Mouse (Mus musculus): Measurements from ENCODE around the gene Actr2. TPM values are rescaled to one million over a fixed set of nuclear protein-coding genes. Genes with fewer than 3 reads are reported as not detected.
A peak's percentile ranks its signal among the peaks of the same experiment; 100 is the strongest.
"Not testable (repeated sequence)": the region's sequence is repeated elsewhere in the genome, so short reads cannot be mapped to it uniquely, and the experiment has no call there.

The Actr2 gene
- polyA plus RNA-seq, 1 experiment from 2014 or later: 83.4 TPM

DNA sequence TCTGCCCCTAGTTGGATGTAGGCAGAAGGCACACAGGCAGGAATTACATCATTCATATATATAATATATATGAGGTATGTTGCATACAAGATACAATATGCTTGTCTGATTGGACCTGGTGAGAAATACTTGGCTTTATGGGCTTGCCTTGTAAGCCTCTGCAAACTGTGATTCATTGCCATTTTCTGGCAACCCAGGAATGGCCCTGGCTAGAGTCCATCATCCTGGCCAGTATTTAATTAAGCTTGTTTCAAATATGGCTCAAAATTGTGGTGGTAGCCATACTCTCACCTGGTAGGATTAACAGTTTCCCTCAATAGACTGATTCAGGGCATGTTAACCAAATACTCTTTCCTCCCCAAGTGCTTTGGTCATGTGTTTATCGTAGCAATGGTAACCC is 46.6 kb downstream of the Actr2 start:
- ATAC-seq (ENCODE audit: extremely low read depth, insufficient number of reproducible peaks, low FRiP score, low TSS enrichment): no peak
- peaks cover 79% of the 10 kb centered on the region for H3K36me3 ChIP-seq

DNA sequence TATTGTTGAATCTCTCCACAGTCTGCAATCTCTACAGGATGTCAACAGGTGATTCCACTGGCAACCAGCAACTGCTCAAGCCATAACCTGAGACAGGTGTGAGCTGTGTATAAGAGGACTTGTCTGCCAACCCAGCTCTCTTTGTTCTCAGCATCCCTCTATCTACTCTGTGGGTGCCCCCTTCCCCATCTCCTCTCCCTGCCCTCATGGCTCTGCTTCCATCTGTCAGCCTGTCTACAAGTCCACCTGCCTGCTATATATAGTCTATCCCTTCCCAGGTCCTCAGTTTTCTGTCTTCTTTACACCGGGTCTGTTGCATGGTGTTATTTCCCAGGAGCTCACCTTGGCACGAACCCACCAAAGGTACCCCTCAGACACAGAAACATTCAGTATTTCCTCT is 47.8 kb downstream of the Actr2 start:
- Histone ChIP-seq H3K4me1 (no peaks in the 10 kb centered on the region), H3K27me3 (replicated peaks) (no peaks in the 10 kb centered on the region), H3K4me2 (no peak overlapping the region), H3K9ac (no peak overlapping the region), H3K9me3 (no peaks in the 10 kb centered on the region), H3K36me3 (peaks cover 81% of the 10 kb centered on the region), H3K4me3 (no peak overlapping the region), H3K27ac (replicated peaks) (no peak overlapping the region)
- 74% methylated on average over 2 of the region's 2 CpGs for WGBS
- ATAC-seq (ENCODE audit: extremely low read depth, insufficient number of reproducible peaks, low FRiP score, low TSS enrichment): no peak

More for the DNA sequence above, 46.6 kb downstream of the Actr2 start:
- 97% methylated on average over 1 of the region's 1 CpGs for WGBS
- no peak overlapping the region for H3K9ac ChIP-seq
- H3K4me1 ChIP-seq: no peaks in the 10 kb centered on the region
- H3K9me3 ChIP-seq: no peaks in the 10 kb centered on the region
- H3K27me3 ChIP-seq (replicated peaks): no peaks in the 10 kb centered on the region
- no peak overlapping the region for H3K4me2 ChIP-seq
- H3K4me3 ChIP-seq: no peak overlapping the region
- no peak overlapping the region for H3K27ac ChIP-seq (replicated peaks)

DNA sequence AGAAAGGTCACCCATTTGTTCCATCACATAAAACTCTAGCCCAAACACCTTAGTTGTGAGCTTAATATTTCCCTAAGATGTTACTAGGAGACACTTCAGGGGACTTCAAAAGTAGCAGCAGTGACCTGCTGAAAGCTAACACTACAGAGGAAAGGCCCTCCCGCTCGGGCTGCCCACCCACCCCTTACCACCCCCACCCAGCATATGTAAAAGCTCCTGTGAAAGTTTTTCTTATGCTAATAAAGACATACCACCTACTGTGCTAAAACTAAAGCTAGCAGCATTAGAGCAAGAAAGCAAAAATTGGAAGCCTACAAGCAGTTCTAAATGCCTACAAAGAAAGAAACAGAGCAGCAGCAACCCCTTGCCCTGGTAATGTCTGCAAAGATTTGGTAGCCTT is 48.6 kb downstream of the Actr2 start:
- H3K27me3 ChIP-seq (replicated peaks); H3K4me2 ChIP-seq; H3K9ac ChIP-seq; H3K4me1 ChIP-seq; ATAC-seq (ENCODE audit: extremely low read depth, insufficient number of reproducible peaks, low FRiP score, low TSS enrichment); H3K27ac ChIP-seq (replicated peaks); H3K4me3 ChIP-seq; H3K9me3 ChIP-seq: not testable (repeated sequence)
- 70% methylated on average over 2 of the region's 2 CpGs for WGBS
- peaks cover 81% of the 10 kb centered on the region for H3K36me3 ChIP-seq

DNA sequence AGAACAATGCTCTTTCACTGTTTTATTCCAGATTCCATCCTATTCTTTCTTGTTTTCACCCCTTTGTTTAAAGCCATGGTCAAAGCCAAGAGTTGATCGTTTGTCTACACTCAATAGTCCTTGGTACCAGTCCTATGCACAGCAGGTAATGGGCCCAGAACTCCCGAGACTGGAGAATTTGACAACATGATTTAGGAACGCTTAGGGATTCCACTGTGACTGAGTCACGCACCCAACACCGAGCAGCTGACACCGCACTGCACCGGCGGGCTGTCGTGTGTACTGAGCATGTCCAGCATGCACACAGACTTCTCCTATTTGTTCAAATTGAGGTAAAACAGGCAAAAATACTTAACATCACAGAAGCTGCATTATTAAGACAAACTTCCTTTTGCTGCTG is 49.9 kb downstream of the Actr2 start:
- not testable (repeated sequence) for H3K4me2 ChIP-seq; H3K9ac ChIP-seq; H3K4me3 ChIP-seq; H3K27ac ChIP-seq (replicated peaks); H3K4me1 ChIP-seq; H3K27me3 ChIP-seq (replicated peaks); ATAC-seq (ENCODE audit: extremely low read depth, insufficient number of reproducible peaks, low FRiP score, low TSS enrichment); H3K9me3 ChIP-seq
- H3K36me3 ChIP-seq: peaks cover 83% of the 10 kb centered on the region
- 86% methylated on average over 9 of the region's 9 CpGs for WGBS

DNA sequence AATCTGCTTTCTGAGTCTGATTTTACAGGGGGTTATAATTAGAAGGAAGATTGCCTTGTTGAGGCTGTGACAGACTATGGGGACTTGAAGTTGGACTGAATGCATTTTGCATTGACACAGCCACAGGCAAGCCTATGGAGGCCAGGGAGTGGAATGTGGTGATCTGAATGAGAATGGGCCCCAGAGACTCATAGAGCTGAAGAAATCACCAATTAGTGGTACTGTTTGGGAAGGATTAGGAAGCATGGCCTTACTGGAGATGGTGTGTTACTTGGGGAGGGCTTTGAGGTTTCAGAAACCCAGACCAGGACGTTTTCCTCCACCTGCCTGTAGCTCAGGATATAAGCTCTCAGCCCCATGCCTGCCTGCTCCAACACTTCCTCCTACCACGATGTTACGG is 53.0 kb downstream of the Actr2 start:
- H3K4me2 ChIP-seq: no peak overlapping the region
- no peaks in the 10 kb centered on the region for H3K9me3 ChIP-seq
- H3K36me3 ChIP-seq: peaks cover 80% of the 10 kb centered on the region
- H3K4me1 ChIP-seq: no peaks in the 10 kb centered on the region
- H3K4me3 ChIP-seq: no peak overlapping the region
- WGBS: 71% methylated on average over 3 of the region's 3 CpGs
- no peaks in the 10 kb centered on the region for H3K27me3 ChIP-seq (replicated peaks)
- H3K27ac ChIP-seq (replicated peaks): no peak overlapping the region
- no peak overlapping the region for H3K9ac ChIP-seq
- ATAC-seq (ENCODE audit: extremely low read depth, insufficient number of reproducible peaks, low FRiP score, low TSS enrichment): no peak

DNA sequence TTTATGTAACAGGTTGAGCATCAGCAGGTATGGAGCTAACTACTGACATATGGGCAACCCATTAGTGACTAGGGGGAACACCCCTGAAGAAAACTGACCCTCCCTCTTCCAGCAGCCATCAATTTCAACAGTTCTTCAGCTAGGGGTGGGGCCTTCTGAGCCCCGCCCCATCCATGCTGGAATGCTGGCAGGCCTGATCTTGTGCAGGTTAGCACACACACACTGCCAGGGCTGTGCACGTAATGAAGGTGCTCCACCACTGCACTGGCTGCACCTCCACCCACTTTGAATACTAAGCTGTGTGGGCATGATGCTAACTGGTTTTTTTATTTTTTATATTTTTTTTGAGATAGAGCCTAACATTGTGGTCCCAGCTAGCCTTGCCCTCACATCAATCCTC is 55.3 kb downstream of the Actr2 start:
- 93% methylated on average over 2 of the region's 2 CpGs for WGBS
- H3K4me2 ChIP-seq: no peak overlapping the region
- no peak overlapping the region for H3K4me3 ChIP-seq
- no peak for ATAC-seq (ENCODE audit: extremely low read depth, insufficient number of reproducible peaks, low FRiP score, low TSS enrichment)
- no peak overlapping the region for H3K27ac ChIP-seq (replicated peaks)
- no peaks in the 10 kb centered on the region for H3K9me3 ChIP-seq
- no peak overlapping the region for H3K9ac ChIP-seq
- peaks cover 62% of the 10 kb centered on the region for H3K36me3 ChIP-seq
- peaks cover 11% of the 10 kb centered on the region for H3K4me1 ChIP-seq
- H3K27me3 ChIP-seq (replicated peaks): no peaks in the 10 kb centered on the region

DNA sequence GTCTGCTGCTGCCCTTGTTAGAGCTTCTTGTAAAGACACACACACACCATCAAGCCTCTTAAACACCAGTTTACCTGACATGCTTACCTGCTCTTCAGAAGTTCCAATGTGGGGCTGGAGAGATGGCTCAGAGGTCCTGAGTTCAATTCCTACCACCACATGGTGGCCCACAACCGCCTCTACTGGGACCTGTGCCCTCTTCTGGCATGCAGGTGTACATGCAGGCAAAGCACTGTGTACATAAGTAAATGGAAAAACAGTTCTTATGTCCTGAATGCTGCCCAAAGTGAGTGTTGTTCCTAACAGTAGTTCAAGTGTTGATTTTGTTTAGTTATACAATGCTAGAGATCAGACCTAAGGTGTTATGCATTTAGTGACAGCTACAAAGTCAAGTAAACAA is 56.5 kb downstream of the Actr2 start:
- H3K27me3 ChIP-seq (replicated peaks): no peaks in the 10 kb centered on the region
- WGBS: 78% methylated on average over 1 of the region's 1 CpGs
- H3K9me3 ChIP-seq: no peaks in the 10 kb centered on the region
- peaks cover 57% of the 10 kb centered on the region for H3K36me3 ChIP-seq
- H3K27ac ChIP-seq (replicated peaks): no peak overlapping the region
- H3K4me1 ChIP-seq: peaks cover 11% of the 10 kb centered on the region
- H3K4me3 ChIP-seq: no peak overlapping the region
- ATAC-seq (ENCODE audit: extremely low read depth, insufficient number of reproducible peaks, low FRiP score, low TSS enrichment): no peak
- H3K9ac ChIP-seq: no peak overlapping the region
- H3K4me2 ChIP-seq: no peak overlapping the region

DNA sequence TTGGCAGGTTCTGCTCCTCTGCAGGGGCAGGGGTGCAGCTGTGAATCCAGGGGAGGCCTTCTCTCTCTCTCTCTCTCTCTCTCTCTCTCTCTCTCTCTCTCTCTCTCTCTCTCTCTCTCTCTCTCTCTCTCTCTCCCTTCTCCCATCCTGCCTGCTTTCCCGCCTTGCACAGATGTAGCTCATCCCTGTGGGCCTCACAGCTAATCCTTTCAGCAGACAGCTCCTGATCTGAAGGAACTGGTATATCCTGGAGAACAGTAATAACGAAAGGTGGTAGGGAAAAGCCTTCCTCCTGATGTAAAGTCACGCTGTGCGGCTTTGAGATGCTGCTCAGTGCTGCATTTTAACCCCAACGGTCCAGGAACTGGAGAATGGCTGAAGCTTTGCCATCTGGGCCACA is 58.1 kb downstream of the Actr2 start:
- H3K4me2 ChIP-seq: no peak overlapping the region
- no peaks in the 10 kb centered on the region for H3K27me3 ChIP-seq (replicated peaks)
- no peak overlapping the region for H3K27ac ChIP-seq (replicated peaks)
- no peaks in the 10 kb centered on the region for H3K9me3 ChIP-seq
- peaks cover 11% of the 10 kb centered on the region for H3K4me1 ChIP-seq
- H3K36me3 ChIP-seq: peaks cover 41% of the 10 kb centered on the region
- ATAC-seq (ENCODE audit: extremely low read depth, insufficient number of reproducible peaks, low FRiP score, low TSS enrichment): no peak
- 50% methylated on average over 5 of the region's 5 CpGs for WGBS
- H3K9ac ChIP-seq: no peak overlapping the region
- no peak overlapping the region for H3K4me3 ChIP-seq

DNA sequence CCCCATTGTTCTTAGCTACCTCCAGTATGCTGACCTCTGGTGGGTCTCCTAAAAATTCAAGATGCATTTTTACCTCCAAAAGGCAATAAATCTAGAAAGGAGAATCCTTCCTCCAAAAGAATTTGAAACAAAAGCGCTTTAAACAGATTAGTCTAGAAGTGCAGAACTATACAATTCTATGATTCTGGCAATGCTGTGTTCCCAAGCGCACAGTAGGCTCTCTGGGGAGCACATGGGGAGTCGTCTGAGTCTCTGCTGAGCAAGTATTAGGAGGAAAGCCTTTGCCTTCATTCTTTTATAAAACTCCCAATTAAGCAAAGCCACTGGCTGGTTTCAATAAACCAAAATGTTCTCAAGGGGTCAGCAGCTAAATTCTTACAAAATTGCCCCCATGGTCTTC is 58.8 kb downstream of the Actr2 start:
- H3K27me3 ChIP-seq (replicated peaks): no peaks in the 10 kb centered on the region
- 83% methylated on average over 3 of the region's 3 CpGs for WGBS
- H3K27ac ChIP-seq (replicated peaks): no peak overlapping the region
- H3K36me3 ChIP-seq: peaks cover 38% of the 10 kb centered on the region
- no peak overlapping the region for H3K4me3 ChIP-seq
- ATAC-seq (ENCODE audit: extremely low read depth, insufficient number of reproducible peaks, low FRiP score, low TSS enrichment): no peak
- H3K4me1 ChIP-seq: peaks cover 11% of the 10 kb centered on the region
- no peak overlapping the region for H3K9ac ChIP-seq
- H3K4me2 ChIP-seq: no peak overlapping the region
- peaks cover 5% of the 10 kb centered on the region; the same call in 1 of the 2 replicates for H3K9me3 ChIP-seq

DNA sequence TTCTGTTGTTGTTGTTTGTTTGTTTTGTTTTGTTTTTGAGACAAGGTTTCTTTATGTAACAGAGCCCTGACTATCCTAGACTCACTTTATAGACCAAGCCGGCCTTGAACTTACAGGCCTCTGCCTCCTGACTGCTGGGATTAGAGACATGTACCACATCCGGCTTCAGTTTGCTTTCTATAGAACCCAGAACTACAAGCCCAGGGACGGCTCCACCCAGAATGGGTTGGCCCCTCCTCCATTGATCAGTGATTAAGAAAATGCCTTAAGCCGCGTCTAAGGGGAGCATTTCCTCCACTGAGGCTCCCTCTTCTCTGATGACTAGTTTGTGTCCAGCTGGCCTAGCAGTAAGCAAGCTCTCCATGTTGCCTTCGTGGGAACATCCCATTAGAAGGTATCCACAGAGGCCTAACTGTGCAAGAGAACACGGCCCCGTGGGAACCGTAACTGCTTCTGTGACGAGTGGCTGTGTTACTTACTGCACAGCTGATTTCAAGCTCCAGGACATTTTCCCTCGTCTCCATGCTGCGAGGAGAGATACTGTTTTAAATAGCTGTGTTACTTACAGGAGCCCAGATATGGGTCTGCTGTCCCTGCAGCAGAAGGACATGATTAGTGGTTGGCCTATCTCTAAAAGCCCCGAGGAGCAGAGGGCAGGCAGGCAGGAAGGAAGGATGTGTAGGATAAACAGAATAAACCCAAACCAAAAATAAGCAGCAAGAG is 59.7 kb downstream of the Actr2 start:
- peaks cover 11% of the 10 kb centered on the region for H3K4me1 ChIP-seq
- peaks cover 29% of the 10 kb centered on the region for H3K36me3 ChIP-seq
- H3K9me3 ChIP-seq: peaks cover 5% of the 10 kb centered on the region; the same call in 1 of the 2 replicates
- peak overlapping the region; percentile 42 for H3K27ac ChIP-seq (replicated peaks)
- peak overlapping the region; percentile 47 for H3K9ac ChIP-seq
- no peak for ATAC-seq (ENCODE audit: extremely low read depth, insufficient number of reproducible peaks, low FRiP score, low TSS enrichment)
- H3K27me3 ChIP-seq (replicated peaks): no peaks in the 10 kb centered on the region
- WGBS: 38% methylated on average over 13 of the region's 13 CpGs
- H3K4me3 ChIP-seq: no peak overlapping the region
- H3K4me2 ChIP-seq: no peak overlapping the region

DNA sequence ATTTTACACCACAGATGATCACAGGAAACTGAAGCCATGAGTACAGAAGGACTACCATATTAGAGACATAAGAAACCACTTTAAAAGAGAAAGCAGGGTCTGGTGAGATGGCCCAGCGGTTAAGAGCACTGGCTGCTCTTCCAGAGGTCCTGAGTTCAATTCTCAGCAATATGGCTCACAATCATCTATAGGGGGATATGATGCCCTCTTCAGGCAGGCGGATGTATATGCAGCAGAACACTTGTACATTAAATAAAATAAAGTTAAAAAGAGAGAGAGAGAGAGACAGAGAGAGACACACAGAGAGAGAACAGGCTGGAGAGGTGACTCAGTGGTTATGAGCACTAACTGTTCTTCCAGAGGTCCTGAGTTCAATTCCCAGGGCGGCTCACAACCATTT is 67.1 kb downstream of the Actr2 start:
- Histone ChIP-seq H3K4me2 (no peak overlapping the region), H3K9ac (no peak overlapping the region), H3K36me3 (0 out of 2 replicates have a peak, but pooled peaks cover 3% of the 10 kb centered on the region), H3K9me3 (peaks cover 5% of the 10 kb centered on the region; the same call in 1 of the 2 replicates), H3K4me3 (no peak overlapping the region), H3K27me3 (replicated peaks) (no peaks in the 10 kb centered on the region), H3K27ac (replicated peaks) (no peak overlapping the region), H3K4me1 (peaks cover 30% of the 10 kb centered on the region)
- WGBS: 67% methylated on average over 3 of the region's 3 CpGs
- ATAC-seq (ENCODE audit: extremely low read depth, insufficient number of reproducible peaks, low FRiP score, low TSS enrichment): no peak

DNA sequence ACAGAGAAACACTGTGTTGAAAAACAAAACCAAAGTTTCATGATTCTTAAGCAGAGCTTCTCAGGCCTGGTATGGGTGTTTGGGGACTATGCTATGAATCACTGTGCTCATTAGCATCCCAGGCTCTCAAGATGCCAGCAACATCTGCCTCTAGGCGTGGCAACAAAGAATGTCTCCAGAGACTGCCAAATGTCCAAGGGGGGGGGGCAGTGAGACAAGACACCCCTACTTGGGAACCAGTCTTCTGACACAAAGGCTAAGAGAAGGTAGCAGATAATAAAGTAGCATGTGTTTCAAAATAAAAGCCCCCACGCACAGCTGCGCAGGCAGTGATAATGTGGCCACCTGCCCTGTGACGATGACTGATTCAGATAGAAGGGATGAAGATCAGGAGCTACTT is 69.5 kb downstream of the Actr2 start:
- Histone ChIP-seq H3K9ac (no peak overlapping the region), H3K4me2 (no peak overlapping the region), H3K36me3 (no peaks in the 10 kb centered on the region), H3K4me1 (peaks cover 40% of the 10 kb centered on the region), H3K9me3 (no peaks in the 10 kb centered on the region), H3K27ac (replicated peaks) (no peak overlapping the region), H3K4me3 (no peak overlapping the region), H3K27me3 (replicated peaks) (no peaks in the 10 kb centered on the region)
- WGBS: 64% methylated on average over 4 of the region's 4 CpGs
- no peak for ATAC-seq (ENCODE audit: extremely low read depth, insufficient number of reproducible peaks, low FRiP score, low TSS enrichment)
